Mouse (Mus musculus): ENCODE measurements at regions not wholly inside any gene's neighbourhood (a gene's known extent, or its start where the extent isn't known, plus 50 kb on each side); places are given as distances from the start of the nearest gene placed in this dataset.

GRCm38 (mm10) chr4:30408525-30408924 lies 1555.4 kb upstream of the Map3k7 start:
- H3K9me3 ChIP-seq (ENCODE audit: control insufficient read depth, low read length), result no peaks in the 10 kb centered on the region
- no peak overlapping the region for H3K4me3 ChIP-seq (replicated peaks; ENCODE audit: low read depth, low read length)
- no peak for ATAC-seq (ENCODE audit: low FRiP score, low TSS enrichment)
- H3K4me1 ChIP-seq (ENCODE audit: control insufficient read depth, insufficient read depth, low read length), result no peaks in the 10 kb centered on the region
- 82% methylated on average over 2 of the region's 2 CpGs for WGBS
- H3K36me3 ChIP-seq (ENCODE audit: control insufficient read depth, insufficient read depth, low read length), result no peaks in the 10 kb centered on the region
- H3K27ac ChIP-seq (replicated peaks; ENCODE audit: low read depth, low read length), result no peak overlapping the region
- no peak overlapping the region for H3K4me2 ChIP-seq (ENCODE audit: low read length)
- no peaks in the 10 kb centered on the region for H3K27me3 ChIP-seq (ENCODE audit: control insufficient read depth, insufficient read depth, low read length)
- no peak for DNase-seq
- H3K9ac ChIP-seq (replicated peaks; ENCODE audit: low read length), result no peak overlapping the region

DNA sequence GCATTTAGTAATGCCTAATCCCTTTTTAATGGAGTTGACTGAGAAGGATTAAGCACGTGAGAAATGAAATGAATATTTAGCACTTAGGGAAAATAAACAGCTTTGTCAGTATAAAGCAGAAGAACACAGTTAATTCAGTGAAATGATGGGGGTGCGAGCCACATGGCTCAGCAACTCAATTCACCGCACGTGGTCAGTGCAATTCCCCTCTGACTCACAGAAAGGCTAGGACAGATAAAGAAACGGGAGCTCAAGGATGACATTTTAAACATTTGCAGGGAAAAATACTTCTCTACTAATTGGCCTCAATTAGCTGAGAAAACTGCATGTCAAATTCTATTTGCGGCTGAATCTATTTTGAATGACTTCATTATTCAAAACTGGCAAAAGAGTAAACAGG lies 1516.3 kb upstream of the Map3k7 start:
- no peak overlapping the region for H3K27ac ChIP-seq (replicated peaks; ENCODE audit: low read depth, low read length)
- DNase-seq (peak; percentile 38), ATAC-seq (ENCODE audit: low FRiP score, low TSS enrichment) (no peak)
- H3K4me1 ChIP-seq (ENCODE audit: control insufficient read depth, insufficient read depth, low read length), result no peaks in the 10 kb centered on the region
- WGBS, result 45% methylated on average over 6 of the region's 6 CpGs
- H3K4me3 ChIP-seq (replicated peaks; ENCODE audit: low read depth, low read length), result no peak overlapping the region
- H3K36me3 ChIP-seq (ENCODE audit: control insufficient read depth, insufficient read depth, low read length), result no peaks in the 10 kb centered on the region
- no peaks in the 10 kb centered on the region for H3K27me3 ChIP-seq (ENCODE audit: control insufficient read depth, insufficient read depth, low read length)
- no peaks in the 10 kb centered on the region for H3K9me3 ChIP-seq (ENCODE audit: control insufficient read depth, low read length)
- H3K9ac ChIP-seq (replicated peaks; ENCODE audit: low read length), result no peak overlapping the region
- no peak overlapping the region for H3K4me2 ChIP-seq (ENCODE audit: low read length)

GRCm38 (mm10) chr4:30450395-30450794 lies 1513.5 kb upstream of the Map3k7 start:
- Histone ChIP-seq H3K4me2 (ENCODE audit: low read length) (no peak overlapping the region), H3K36me3 (ENCODE audit: control insufficient read depth, insufficient read depth, low read length) (no peaks in the 10 kb centered on the region), H3K9ac (replicated peaks; ENCODE audit: low read length) (no peak overlapping the region), H3K27ac (replicated peaks; ENCODE audit: low read depth, low read length) (no peak overlapping the region), H3K27me3 (ENCODE audit: control insufficient read depth, insufficient read depth, low read length) (no peaks in the 10 kb centered on the region), H3K4me1 (ENCODE audit: control insufficient read depth, insufficient read depth, low read length) (no peaks in the 10 kb centered on the region), H3K9me3 (ENCODE audit: control insufficient read depth, low read length) (no peaks in the 10 kb centered on the region), H3K4me3 (replicated peaks; ENCODE audit: low read depth, low read length) (no peak overlapping the region)
- DNase-seq (peak; percentile 16), ATAC-seq (ENCODE audit: low FRiP score, low TSS enrichment) (no peak)
- WGBS, result 79% methylated on average over 1 of the region's 1 CpGs

GRCm38 (mm10) chr4:30467336-30467933 lies 1496.5 kb upstream of the Map3k7 start:
- Histone ChIP-seq H3K27ac (replicated peaks; ENCODE audit: low read depth, low read length) (no peak overlapping the region), H3K4me3 (replicated peaks; ENCODE audit: low read depth, low read length) (no peak overlapping the region), H3K4me1 (ENCODE audit: control insufficient read depth, insufficient read depth, low read length) (no peaks in the 10 kb centered on the region), H3K4me2 (ENCODE audit: low read length) (no peak overlapping the region), H3K9ac (replicated peaks; ENCODE audit: low read length) (no peak overlapping the region), H3K36me3 (ENCODE audit: control insufficient read depth, insufficient read depth, low read length) (no peaks in the 10 kb centered on the region), H3K9me3 (ENCODE audit: control insufficient read depth, low read length) (no peaks in the 10 kb centered on the region), H3K27me3 (ENCODE audit: control insufficient read depth, insufficient read depth, low read length) (no peaks in the 10 kb centered on the region)
- WGBS, result 70% methylated on average over 4 of the region's 4 CpGs
- ATAC-seq (ENCODE audit: low FRiP score, low TSS enrichment) (no peak), DNase-seq (peak; percentile 15)

- H3K9me3 ChIP-seq (ENCODE audit: control insufficient read depth, low read length), result no peaks in the 10 kb centered on the region
- H3K9ac ChIP-seq (replicated peaks; ENCODE audit: low read length), result no peak overlapping the region
- no peak overlapping the region for H3K27ac ChIP-seq (replicated peaks; ENCODE audit: low read depth, low read length)
- ATAC-seq (ENCODE audit: low FRiP score, low TSS enrichment) (no peak), DNase-seq (no peak)
- H3K36me3 ChIP-seq (ENCODE audit: control insufficient read depth, insufficient read depth, low read length), result no peaks in the 10 kb centered on the region
- H3K4me2 ChIP-seq (ENCODE audit: low read length), result no peak overlapping the region
- no peaks in the 10 kb centered on the region for H3K4me1 ChIP-seq (ENCODE audit: control insufficient read depth, insufficient read depth, low read length)
- no peaks in the 10 kb centered on the region for H3K27me3 ChIP-seq (ENCODE audit: control insufficient read depth, insufficient read depth, low read length)
- no peak overlapping the region for H3K4me3 ChIP-seq (replicated peaks; ENCODE audit: low read depth, low read length)
- WGBS, result 7% methylated on average over 1 of the region's 1 CpGs
Observed at GRCm38 (mm10) chr4:30476621-30477020, 1487.3 kb upstream of the Map3k7 start.

DNA sequence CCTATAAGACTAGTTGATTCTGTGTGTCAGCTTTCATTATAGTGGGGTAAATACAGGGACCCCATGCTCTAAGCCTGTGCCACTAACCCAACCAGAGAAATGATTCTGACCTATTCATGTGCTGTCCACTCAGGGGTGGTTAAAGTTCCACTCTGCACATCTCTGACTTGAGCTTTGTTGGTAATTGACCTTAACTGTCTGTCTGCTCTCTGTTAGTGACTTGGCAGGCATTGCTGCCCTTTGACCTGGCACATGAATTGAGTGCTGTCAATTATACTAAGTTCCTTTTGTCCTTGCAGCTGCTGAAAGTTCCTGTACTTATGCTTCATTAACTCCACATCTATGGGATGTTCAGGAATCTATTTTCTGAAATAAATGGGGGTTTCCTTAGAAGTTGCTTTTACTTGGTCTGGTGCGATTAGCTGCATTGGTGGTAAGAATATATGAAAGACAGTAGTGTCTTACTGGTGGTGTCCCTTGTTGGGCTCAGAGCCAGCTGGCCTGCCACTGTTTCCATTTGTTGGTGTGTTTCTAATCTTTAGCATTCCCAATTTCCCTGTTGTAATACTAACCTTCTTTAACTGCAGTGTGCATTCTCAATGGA lies 1463.7 kb upstream of the Map3k7 start:
- no peaks in the 10 kb centered on the region for H3K36me3 ChIP-seq (ENCODE audit: control insufficient read depth, insufficient read depth, low read length)
- no peaks in the 10 kb centered on the region for H3K9me3 ChIP-seq (ENCODE audit: control insufficient read depth, low read length)
- ATAC-seq (ENCODE audit: low FRiP score, low TSS enrichment) (no peak), DNase-seq (no peak)
- no peaks in the 10 kb centered on the region for H3K4me1 ChIP-seq (ENCODE audit: control insufficient read depth, insufficient read depth, low read length)
- no peak overlapping the region for H3K27ac ChIP-seq (replicated peaks; ENCODE audit: low read depth, low read length)
- H3K4me3 ChIP-seq (replicated peaks; ENCODE audit: low read depth, low read length), result no peak overlapping the region
- H3K9ac ChIP-seq (replicated peaks; ENCODE audit: low read length), result no peak overlapping the region
- 12% methylated on average over 1 of the region's 1 CpGs for WGBS
- H3K4me2 ChIP-seq (ENCODE audit: low read length), result no peak overlapping the region
- H3K27me3 ChIP-seq (ENCODE audit: control insufficient read depth, insufficient read depth, low read length), result no peaks in the 10 kb centered on the region

All from midbrain, embryonic 14.5 days (tissue).